Mouse (Mus musculus): Measurements from ENCODE around the gene Slco1a6. TPM values are rescaled to one million over a fixed set of nuclear protein-coding genes. Genes with fewer than 3 reads are reported as not detected.

The Slco1a6 gene
- polyA plus RNA-seq, 1 experiment from 2014 or later, result not detected

Other genes starting within 250 kb of the Slco1a6 start
- gene Gm6614, start 197.1 kb downstream of the Slco1a6 start, polyA plus RNA-seq (2015; fragmentation: Nextera tagmentation; extraction: Ambion mirVana), result not detected in 2 replicates
- gene Iapp, start 89.9 kb upstream of the Slco1a6 start, polyA plus RNA-seq (2015; fragmentation: Nextera tagmentation; extraction: Ambion mirVana), result not detected in 2 replicates
- not detected in 2 replicates for gene Slco1a5, start 114.5 kb upstream of the Slco1a6 start, polyA plus RNA-seq (2015; fragmentation: Nextera tagmentation; extraction: Ambion mirVana)
- 21.5 and 23.2 TPM in 2 replicates for gene Pyroxd1, start 137.1 kb upstream of the Slco1a6 start, polyA plus RNA-seq (2015; fragmentation: Nextera tagmentation; extraction: Ambion mirVana)
- gene Recql, start 178.6 kb upstream of the Slco1a6 start, polyA plus RNA-seq (2015; fragmentation: Nextera tagmentation; extraction: Ambion mirVana), result 27.1 and 29.7 TPM in 2 replicates
- 84.1 and 87.5 TPM in 2 replicates for gene Golt1b, start 178.7 kb upstream of the Slco1a6 start, polyA plus RNA-seq (2015; fragmentation: Nextera tagmentation; extraction: Ambion mirVana)
- gene Spx, start 204.9 kb upstream of the Slco1a6 start, polyA plus RNA-seq (2015; fragmentation: Nextera tagmentation; extraction: Ambion mirVana), result 0.72 and 0.78 TPM in 2 replicates

Measured in neural tube, embryonic 13.5 days (tissue).